Mouse (Mus musculus): Measurements from ENCODE around the gene Wdr61. TPM values are rescaled to one million over a fixed set of nuclear protein-coding genes. Genes with fewer than 3 reads are reported as not detected.

Wdr61 gene
- polyA plus RNA-seq, 1 experiment from 2014 or later = 162 TPM

GRCm38 (mm10) chr9:54715776-54716175 lies 18.5 kb downstream of the Wdr61 start:
- DNase-seq (ENCODE audit: low spot score) (no peak), ATAC-seq (replicated peaks; ENCODE audit: low FRiP score, low TSS enrichment, low read depth) (no peak)
- no peaks in the 10 kb centered on the region for H3K4me1 ChIP-seq (replicated peaks; ENCODE audit: control insufficient read depth, insufficient read depth, low read length)
- H3K4me3 ChIP-seq (ENCODE audit: low read depth, low read length) = no peak overlapping the region
- no peaks in the 10 kb centered on the region for H3K9me3 ChIP-seq (ENCODE audit: control insufficient read depth, low read length)
- H3K36me3 ChIP-seq (ENCODE audit: control insufficient read depth, insufficient read depth, low read length) = peaks cover 82% of the 10 kb centered on the region
- H3K27me3 ChIP-seq (replicated peaks; ENCODE audit: control insufficient read depth, insufficient read depth, low read length) = no peaks in the 10 kb centered on the region
- WGBS = 85% methylated on average over 3 of the region's 3 CpGs
- H3K27ac ChIP-seq (ENCODE audit: low read depth) = no peak overlapping the region
- H3K9ac ChIP-seq (ENCODE audit: low read length) = no peak overlapping the region
- no peak overlapping the region for H3K4me2 ChIP-seq (ENCODE audit: low read length)

DNA sequence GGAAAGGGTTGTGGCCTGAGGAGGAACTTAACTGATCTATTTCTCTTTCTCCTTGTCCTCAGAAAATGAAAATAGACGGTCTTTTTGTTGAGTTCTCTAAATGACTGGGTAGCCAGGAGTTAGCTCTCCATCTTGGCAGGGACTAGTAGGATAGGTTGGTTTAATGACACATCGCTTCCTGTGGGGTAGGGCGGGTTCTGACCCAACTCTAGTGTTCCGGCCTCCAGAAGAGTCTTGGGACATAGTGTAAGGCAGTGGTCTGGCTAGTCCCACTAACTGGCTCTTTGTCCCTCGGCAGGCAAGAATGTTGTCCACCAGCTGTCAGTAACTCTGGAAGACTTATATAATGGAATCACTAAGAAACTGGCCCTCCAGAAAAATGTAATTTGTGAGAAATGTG lies 26.2 kb downstream of the Wdr61 start:
- Histone ChIP-seq H3K4me3 (ENCODE audit: low read depth, low read length) (no peak overlapping the region), H3K36me3 (ENCODE audit: control insufficient read depth, insufficient read depth, low read length) (peaks cover 18% of the 10 kb centered on the region), H3K9me3 (ENCODE audit: control insufficient read depth, low read length) (no peaks in the 10 kb centered on the region), H3K27ac (ENCODE audit: low read depth) (no peak overlapping the region), H3K4me1 (replicated peaks; ENCODE audit: control insufficient read depth, insufficient read depth, low read length) (no peaks in the 10 kb centered on the region), H3K9ac (ENCODE audit: low read length) (no peak overlapping the region), H3K4me2 (ENCODE audit: low read length) (no peak overlapping the region), H3K27me3 (replicated peaks; ENCODE audit: control insufficient read depth, insufficient read depth, low read length) (no peaks in the 10 kb centered on the region)
- 79% methylated on average over 5 of the region's 5 CpGs for WGBS
- ATAC-seq (replicated peaks; ENCODE audit: low FRiP score, low TSS enrichment, low read depth) (no peak), DNase-seq (ENCODE audit: low spot score) (no peak)

DNA sequence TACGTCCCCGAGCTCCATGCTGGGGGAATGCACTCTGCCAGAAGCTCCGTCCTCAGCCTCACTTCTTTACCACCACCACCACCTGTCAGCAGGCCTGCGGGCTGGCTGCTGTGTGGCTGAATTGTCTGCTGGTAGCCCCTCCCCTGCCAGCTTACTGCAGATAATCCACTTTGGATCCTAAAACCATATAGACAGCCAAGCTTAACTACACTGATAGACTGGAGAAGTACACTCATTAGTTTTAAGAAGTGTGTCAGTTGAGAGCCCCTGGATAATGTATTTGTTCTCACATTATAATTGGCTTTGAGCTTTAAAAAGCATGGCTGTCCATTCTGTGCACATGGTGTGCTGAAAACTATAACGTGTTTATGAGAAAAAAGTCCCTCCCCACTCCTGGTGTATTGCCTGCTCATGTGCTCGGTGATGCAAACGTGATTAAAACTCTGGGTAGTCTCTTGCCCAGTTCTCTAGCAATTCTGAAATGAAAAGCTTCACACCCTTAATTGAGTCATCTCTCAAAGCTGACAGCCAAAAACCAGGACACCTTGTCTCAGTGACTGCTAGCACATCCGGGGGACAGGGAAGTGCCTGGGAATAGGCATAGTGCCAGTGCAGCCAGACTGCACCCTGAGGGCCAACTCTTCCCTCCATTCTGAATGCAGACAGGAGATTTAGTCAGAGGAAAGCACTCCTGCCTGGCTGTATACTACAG lies 26.9 kb downstream of the Wdr61 start:
- ATAC-seq (replicated peaks; ENCODE audit: low FRiP score, low TSS enrichment, low read depth) = no peak
- no peaks in the 10 kb centered on the region for H3K9me3 ChIP-seq (ENCODE audit: control insufficient read depth, low read length)
- 69% methylated on average over 8 of the region's 8 CpGs for WGBS

GRCm38 (mm10) chr9:54705561-54705960 lies 28.8 kb downstream of the Wdr61 start:
- H3K36me3 ChIP-seq (ENCODE audit: control insufficient read depth, insufficient read depth, low read length) = peaks cover 5% of the 10 kb centered on the region; the same call in 1 of the 2 replicates
- ATAC-seq (replicated peaks; ENCODE audit: low FRiP score, low TSS enrichment, low read depth) (no peak), DNase-seq (ENCODE audit: low spot score) (no peak)
- WGBS = 43% methylated on average over 1 of the region's 1 CpGs
- H3K27ac ChIP-seq (ENCODE audit: low read depth) = no peak overlapping the region
- H3K4me2 ChIP-seq (ENCODE audit: low read length) = no peak overlapping the region
- 0 out of 2 replicates have a peak, but pooled peaks cover 2% of the 10 kb centered on the region for H3K27me3 ChIP-seq (replicated peaks; ENCODE audit: control insufficient read depth, insufficient read depth, low read length)
- no peak overlapping the region for H3K9ac ChIP-seq (ENCODE audit: low read length)
- 0 out of 2 replicates have a peak, but pooled peaks cover under 1% of the 10 kb centered on the region for H3K4me1 ChIP-seq (replicated peaks; ENCODE audit: control insufficient read depth, insufficient read depth, low read length)
- no peaks in the 10 kb centered on the region for H3K9me3 ChIP-seq (ENCODE audit: control insufficient read depth, low read length)
- H3K4me3 ChIP-seq (ENCODE audit: low read depth, low read length) = no peak overlapping the region

More for the DNA sequence above, 26.9 kb downstream of the Wdr61 start:
- Histone ChIP-seq H3K4me2 (ENCODE audit: low read length) (no peak overlapping the region), H3K9ac (ENCODE audit: low read length) (no peak overlapping the region), H3K4me1 (replicated peaks; ENCODE audit: control insufficient read depth, insufficient read depth, low read length) (no peaks in the 10 kb centered on the region), H3K27ac (ENCODE audit: low read depth) (no peak overlapping the region), H3K36me3 (ENCODE audit: control insufficient read depth, insufficient read depth, low read length) (peaks cover 15% of the 10 kb centered on the region), H3K4me3 (ENCODE audit: low read depth, low read length) (no peak overlapping the region), H3K27me3 (replicated peaks; ENCODE audit: control insufficient read depth, insufficient read depth, low read length) (no peaks in the 10 kb centered on the region)
- no peak for DNase-seq (ENCODE audit: low spot score)

GRCm38 (mm10) chr9:54704361-54704760 lies 30.0 kb downstream of the Wdr61 start:
- H3K9me3 ChIP-seq (ENCODE audit: control insufficient read depth, low read length) = no peaks in the 10 kb centered on the region
- 74% methylated on average over 5 of the region's 5 CpGs for WGBS
- ATAC-seq (replicated peaks; ENCODE audit: low FRiP score, low TSS enrichment, low read depth) = no peak

DNA sequence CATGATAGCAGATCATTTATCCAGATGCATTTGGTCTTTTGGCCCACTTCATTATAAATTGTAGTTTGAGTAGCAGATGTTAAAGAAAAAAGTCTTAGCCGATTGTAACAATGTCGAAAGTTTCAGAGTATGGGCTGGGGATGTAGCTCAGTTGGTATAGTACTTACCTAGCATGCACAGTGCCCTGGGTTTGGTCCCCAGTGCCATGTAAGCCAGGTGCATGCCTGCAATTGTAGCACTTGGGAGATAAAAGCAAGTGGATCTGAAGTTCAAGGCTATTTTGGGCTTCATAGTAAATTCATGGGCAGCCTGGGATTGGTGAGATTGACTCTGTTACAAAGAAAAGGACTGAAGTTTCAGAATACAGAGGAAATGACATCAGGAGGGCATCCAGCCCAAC lies 31.7 kb downstream of the Wdr61 start:
- WGBS = 85% methylated on average over 2 of the region's 2 CpGs
- Histone ChIP-seq H3K9ac (ENCODE audit: low read length) (no peak overlapping the region), H3K27ac (ENCODE audit: low read depth) (no peak overlapping the region), H3K4me3 (ENCODE audit: low read depth, low read length) (no peak overlapping the region), H3K9me3 (ENCODE audit: control insufficient read depth, low read length) (no peaks in the 10 kb centered on the region), H3K4me1 (replicated peaks; ENCODE audit: control insufficient read depth, insufficient read depth, low read length) (0 out of 2 replicates have a peak, but pooled peaks cover 5% of the 10 kb centered on the region), H3K4me2 (ENCODE audit: low read length) (no peak overlapping the region), H3K36me3 (ENCODE audit: control insufficient read depth, insufficient read depth, low read length) (no peaks in the 10 kb centered on the region), H3K27me3 (replicated peaks; ENCODE audit: control insufficient read depth, insufficient read depth, low read length) (peaks cover 8% of the 10 kb centered on the region)
- DNase-seq (ENCODE audit: low spot score) = no peak
- no peak for ATAC-seq (replicated peaks; ENCODE audit: low FRiP score, low TSS enrichment, low read depth)

More at GRCm38 (mm10) chr9:54704361-54704760, 30.0 kb downstream of the Wdr61 start:
- Histone ChIP-seq H3K27me3 (replicated peaks; ENCODE audit: control insufficient read depth, insufficient read depth, low read length) (0 out of 2 replicates have a peak, but pooled peaks cover 4% of the 10 kb centered on the region), H3K4me2 (ENCODE audit: low read length) (no peak overlapping the region), H3K27ac (ENCODE audit: low read depth) (no peak overlapping the region), H3K36me3 (ENCODE audit: control insufficient read depth, insufficient read depth, low read length) (peaks cover 3% of the 10 kb centered on the region; the same call in 1 of the 2 replicates), H3K4me3 (ENCODE audit: low read depth, low read length) (no peak overlapping the region), H3K4me1 (replicated peaks; ENCODE audit: control insufficient read depth, insufficient read depth, low read length) (0 out of 2 replicates have a peak, but pooled peaks cover 5% of the 10 kb centered on the region), H3K9ac (ENCODE audit: low read length) (no peak overlapping the region)
- DNase-seq (ENCODE audit: low spot score) = no peak

DNA sequence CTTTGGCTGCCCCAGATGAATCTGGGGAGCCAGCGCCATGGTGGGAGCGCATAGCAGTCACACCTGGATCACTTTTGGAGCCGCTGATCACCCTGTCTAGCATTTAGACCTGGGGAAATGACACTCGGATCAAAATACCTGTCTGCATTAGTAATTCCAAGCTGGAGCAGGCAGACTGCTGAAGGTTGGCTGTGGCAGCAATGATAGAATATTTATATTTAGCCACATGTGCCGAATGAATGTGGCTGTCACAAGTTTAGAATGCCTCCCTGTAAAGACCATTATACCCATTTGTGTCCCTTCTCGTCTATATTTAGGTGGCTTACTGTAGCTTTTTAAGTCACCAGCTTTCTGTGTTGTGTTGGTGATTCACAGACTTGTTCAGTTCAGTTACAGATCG lies 33.6 kb downstream of the Wdr61 start:
- WGBS = 79% methylated on average over 7 of the region's 7 CpGs
- H3K4me3 ChIP-seq (ENCODE audit: low read depth, low read length) = no peak overlapping the region

GRCm38 (mm10) chr9:54700174-54700475 lies 34.2 kb downstream of the Wdr61 start:
- 17% methylated on average over 9 of the region's 9 CpGs for WGBS
- Histone ChIP-seq H3K4me2 (ENCODE audit: low read length) (peak overlapping the region; percentile 95), H3K27me3 (replicated peaks; ENCODE audit: control insufficient read depth, insufficient read depth, low read length) (peaks cover 8% of the 10 kb centered on the region), H3K9ac (ENCODE audit: low read length) (peak overlapping the region; percentile 67), H3K9me3 (ENCODE audit: control insufficient read depth, low read length) (no peaks in the 10 kb centered on the region), H3K4me1 (replicated peaks; ENCODE audit: control insufficient read depth, insufficient read depth, low read length) (0 out of 2 replicates have a peak, but pooled peaks cover 5% of the 10 kb centered on the region), H3K27ac (ENCODE audit: low read depth) (no peak overlapping the region), H3K4me3 (ENCODE audit: low read depth, low read length) (peak overlapping the region; percentile 67), H3K36me3 (ENCODE audit: control insufficient read depth, insufficient read depth, low read length) (no peaks in the 10 kb centered on the region)
- DNase-seq (ENCODE audit: low spot score) (peak; percentile 77), ATAC-seq (replicated peaks; ENCODE audit: low FRiP score, low TSS enrichment, low read depth) (no peak)

More for the DNA sequence above, 33.6 kb downstream of the Wdr61 start:
- H3K27ac ChIP-seq (ENCODE audit: low read depth) = no peak overlapping the region
- H3K27me3 ChIP-seq (replicated peaks; ENCODE audit: control insufficient read depth, insufficient read depth, low read length) = peaks cover 8% of the 10 kb centered on the region
- H3K9me3 ChIP-seq (ENCODE audit: control insufficient read depth, low read length) = no peaks in the 10 kb centered on the region
- H3K4me1 ChIP-seq (replicated peaks; ENCODE audit: control insufficient read depth, insufficient read depth, low read length) = 0 out of 2 replicates have a peak, but pooled peaks cover 5% of the 10 kb centered on the region
- no peak overlapping the region; the same call in 1 of the 2 replicates for H3K4me2 ChIP-seq (ENCODE audit: low read length)
- H3K9ac ChIP-seq (ENCODE audit: low read length) = no peak overlapping the region
- DNase-seq (ENCODE audit: low spot score) (no peak), ATAC-seq (replicated peaks; ENCODE audit: low FRiP score, low TSS enrichment, low read depth) (no peak)
- H3K36me3 ChIP-seq (ENCODE audit: control insufficient read depth, insufficient read depth, low read length) = no peaks in the 10 kb centered on the region
